Mouse (Mus musculus) CD4-positive helper T cell, adult 2 months (primary cell): ENCODE data around the gene F5.

Experiments used
- DNase-seq: peaks from one replicate; pipeline ENCODE4 v3.0.0-alpha.2; 2012; ENCODE audit warnings: low read depth, missing footprints, low spot score

F5 gene

DNA sequence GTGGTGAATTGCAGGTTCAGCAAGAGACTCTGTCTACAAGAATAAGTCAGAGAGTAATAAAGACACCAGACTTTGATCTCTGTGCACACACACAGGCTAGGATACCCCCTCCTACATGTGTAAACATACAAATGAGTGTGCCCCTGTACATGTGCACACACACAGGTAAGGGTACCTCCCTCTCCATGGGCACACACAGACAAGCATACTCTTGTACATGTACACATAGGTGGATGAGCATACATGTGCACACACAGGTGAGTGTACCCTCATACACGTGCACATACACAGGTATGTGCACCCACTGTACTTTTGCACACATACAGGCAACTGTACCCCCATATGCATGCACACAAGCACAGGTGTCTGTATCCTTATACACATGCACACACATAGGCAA is 81.8 kb downstream of the F5 start:
- DNase-seq: no peak

DNA sequence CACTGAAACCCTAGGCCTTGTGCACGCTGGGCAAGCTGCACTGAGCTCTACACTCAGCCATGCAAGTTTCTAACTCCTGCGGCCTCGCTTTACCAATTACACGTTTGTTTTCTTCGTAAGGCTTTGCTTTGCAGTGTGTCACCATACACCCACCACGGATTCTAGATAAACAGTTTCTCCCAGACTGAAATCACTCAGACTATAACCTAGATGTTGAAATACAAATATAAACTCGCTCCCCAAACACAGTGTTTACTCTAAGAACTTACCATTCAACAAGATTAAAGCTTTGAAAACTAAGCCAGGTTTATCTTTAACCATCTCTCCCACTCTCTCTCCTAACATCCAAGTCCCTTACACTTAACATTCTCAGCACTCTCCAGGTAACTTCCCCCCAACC is 83.4 kb downstream of the F5 start:
- DNase-seq: no peak

DNA sequence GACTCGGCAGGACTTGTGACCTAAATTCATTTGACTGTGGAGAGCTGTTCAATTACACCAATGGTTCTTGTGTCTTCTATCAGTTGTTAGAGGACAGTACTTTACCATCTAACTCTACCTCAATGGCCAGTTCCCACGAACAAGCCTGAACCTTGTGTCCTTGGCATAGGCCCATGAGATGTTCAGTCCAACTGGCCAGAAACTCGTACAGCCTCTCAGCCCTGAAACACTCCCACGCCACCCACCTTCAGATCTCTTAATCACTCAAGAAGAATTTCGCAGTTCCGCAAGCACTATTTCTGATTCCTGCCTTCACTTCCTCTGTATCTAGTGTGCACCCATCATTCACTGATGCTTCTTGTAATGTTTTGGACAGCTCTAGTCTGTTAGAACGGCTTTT is 84.4 kb downstream of the F5 start:
- no peak for DNase-seq

DNA sequence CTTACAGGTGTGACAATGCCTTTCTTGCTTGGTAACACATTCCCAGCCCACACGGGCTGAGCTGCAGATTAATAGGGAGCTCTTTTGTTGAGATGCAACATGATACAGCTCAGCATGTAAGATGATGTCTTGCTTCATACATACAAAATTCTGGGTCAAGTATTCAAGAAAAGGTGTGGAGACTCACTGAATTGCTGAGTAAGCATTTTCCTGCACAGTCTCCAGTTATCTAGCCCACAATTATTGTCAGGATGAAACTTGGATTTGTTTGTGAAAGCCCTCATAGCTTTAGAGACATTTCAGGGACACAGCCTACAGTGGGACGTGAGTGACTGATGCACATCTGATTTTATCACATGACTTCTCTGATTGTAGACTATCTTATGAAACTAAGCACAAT is 89.9 kb downstream of the F5 start:
- DNase-seq: no peak

DNA sequence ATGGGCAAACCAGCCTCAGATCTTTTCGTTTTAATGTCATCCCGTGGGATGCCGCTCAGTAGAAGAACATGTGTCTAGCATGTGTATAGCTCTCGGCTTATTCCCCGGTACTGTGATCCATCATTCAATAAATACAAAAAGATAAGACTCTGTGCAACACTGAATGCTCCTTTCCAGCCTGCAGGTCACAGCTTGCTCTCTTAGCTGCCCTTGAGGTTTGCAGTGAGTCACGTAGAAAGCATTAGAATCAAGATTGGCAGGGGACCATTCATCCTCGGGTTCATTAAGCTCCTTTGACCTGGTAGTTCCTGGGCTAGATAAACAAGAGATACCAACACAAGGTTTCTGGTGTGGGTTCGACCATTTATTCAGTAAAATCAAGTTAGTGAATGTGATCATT is 91.2 kb downstream of the F5 start:
- no peak for DNase-seq

DNA sequence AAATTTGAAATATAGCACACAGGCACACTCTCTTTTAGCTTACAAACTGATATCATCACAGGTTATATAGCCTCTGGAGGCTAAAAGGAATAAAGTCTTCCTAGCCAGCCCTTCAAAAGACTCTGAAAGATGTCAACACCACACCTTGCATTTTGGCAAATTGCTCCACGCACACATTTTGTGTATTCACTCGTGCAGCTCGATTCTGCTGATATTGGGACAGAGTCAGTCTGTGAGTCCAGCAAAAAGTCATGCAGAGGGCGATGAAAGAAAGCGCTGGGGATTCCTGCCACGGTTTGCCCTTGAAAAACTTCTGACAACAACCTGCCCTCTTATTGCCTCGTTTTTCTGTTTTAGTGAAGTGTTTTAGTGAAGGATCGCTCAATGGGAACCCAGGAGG is 95.8 kb downstream of the F5 start:
- no peak for DNase-seq

DNA sequence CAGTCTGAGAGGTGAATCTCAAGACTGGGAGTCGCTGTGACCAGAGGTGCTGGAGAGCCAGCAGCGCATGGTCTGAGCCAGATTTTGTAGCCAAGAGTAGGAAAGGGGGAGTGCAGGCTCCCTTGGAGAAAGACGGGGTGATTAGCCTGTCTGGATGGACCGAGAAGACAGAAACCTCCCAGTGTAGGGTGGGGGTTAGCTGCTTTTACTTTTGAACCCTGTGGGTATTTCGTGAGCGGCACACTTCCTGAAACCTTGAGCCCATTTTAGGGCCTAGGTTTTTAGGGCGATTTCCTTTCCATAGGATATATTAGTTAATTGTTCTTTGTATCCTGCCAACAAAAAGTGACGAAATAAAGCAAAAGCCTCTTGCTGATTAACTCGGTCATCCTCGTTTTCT is 96.3 kb downstream of the F5 start:
- DNase-seq: no peak

DNA sequence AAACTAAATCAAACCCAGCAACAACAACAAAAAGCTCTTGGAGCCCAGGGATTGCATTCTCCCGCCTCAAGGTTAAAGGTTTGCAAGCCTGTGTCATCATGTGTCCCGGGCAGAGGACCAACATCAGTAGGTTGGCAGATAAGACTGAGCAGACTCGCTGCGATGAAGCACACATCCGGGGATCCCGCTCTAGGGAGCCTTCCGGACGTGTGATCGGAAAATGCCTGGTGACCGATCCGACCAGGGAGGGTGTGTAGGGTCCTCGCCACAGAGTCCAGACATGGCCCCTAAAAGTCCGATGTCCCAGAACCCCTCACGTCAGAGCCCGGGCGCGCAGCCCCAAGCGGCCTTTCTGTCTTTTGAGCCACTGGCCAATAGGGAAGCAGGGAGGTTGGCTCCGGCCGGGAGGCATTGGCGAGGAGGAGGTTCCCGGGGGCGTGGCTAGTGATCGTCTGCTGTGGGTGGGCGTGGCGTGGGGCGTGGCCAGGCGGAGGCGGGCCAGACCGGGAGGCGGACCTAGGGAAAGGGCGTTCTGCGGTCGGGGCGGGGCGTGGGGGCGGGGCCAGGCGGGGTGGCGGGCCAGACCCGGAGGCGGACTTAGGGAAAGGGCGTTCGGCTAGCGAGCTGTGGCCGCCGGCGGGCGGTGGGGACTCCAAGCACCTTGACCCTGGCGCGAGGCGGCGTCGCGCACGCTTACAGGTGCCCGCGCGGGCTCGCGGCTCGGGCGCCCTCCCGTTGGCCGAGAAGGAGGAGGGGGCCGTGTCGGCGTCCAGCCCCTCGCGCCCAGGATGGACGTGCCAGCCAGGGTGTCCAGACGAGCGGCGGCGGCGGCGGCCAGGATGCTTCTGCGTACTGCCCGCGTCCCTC is 97.1 kb downstream of the F5 start, which contains the start of gene Slc19a2:
Slc19a2 (plus strand) TSS at position 582 of the 867 bp plus-strand sequence.
- peak; percentile 96 for DNase-seq

DNA sequence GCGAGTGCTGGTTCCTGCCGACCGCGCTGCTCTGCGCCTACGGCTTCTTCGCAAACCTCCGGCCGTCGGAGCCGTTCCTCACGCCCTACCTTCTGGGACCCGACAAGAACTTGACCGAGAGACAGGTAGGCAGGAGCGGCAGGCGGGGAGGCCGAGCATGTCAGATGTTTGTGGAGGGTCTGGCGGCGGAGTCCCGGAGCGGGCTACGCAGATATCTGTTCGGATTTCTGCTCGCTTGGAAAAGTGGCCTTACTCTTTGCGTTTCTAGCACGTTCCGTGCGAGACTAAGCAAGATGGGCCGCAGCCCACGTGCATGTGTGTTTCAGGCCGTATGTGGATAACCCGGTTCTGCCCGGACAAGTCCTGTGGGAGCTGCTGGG is 97.7 kb downstream of the F5 start:
- DNase-seq: no peak

DNA sequence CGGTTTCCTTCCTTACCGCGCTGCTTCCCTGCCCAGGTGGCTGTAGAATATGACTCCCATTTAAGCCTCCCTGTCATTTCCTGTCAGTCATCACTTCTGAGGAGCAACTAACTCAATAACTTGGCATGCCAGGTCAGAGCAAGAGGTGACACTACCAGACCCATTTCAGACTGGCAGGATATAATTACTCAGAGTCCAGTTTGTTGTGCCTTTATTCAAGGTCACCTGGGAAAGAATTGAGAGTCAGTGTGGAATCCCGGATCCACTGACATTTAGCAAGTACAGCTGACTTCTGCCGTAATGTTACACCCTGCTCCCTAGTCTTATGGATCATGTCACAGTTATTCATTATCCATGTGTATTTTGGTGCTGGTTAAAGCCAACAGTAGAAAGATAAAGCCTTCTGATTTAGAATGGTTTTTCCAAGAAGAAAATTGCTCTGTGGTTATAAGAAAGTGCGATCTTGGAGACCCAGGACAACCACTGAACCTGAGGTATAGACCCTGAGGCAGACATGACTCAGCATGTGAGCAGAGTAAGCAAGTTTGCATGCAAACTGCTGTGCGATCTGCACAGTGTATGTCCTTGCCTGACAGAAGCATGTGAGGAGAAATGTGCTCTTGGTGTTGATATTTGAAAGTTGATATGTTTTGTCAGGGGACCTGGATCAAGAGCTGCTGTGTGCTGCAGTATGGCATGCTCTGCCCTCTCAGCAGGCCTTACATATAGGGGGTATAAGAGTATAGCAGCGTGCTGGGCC is 98.9 kb downstream of the F5 start:
- DNase-seq: no peak

DNA sequence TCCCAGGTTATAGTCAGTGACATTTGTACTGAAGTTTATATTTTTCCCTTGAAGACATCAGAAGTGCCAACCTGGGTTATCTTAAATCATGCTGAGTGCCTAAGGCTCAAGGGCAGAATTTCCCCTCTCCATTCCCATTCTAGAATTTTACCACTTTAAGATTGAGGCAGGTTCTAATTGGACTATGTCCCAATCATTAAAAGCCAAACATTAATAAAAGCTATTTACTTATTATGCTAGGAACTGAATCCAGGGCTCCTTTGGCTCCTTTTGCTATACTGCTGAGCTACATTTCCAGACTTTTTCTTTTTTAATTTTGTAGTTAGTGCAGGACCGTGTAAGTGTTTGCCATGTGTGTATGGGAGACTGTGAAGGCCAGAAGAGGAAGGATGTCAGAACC is 99.8 kb downstream of the F5 start:
- DNase-seq: no peak

DNA sequence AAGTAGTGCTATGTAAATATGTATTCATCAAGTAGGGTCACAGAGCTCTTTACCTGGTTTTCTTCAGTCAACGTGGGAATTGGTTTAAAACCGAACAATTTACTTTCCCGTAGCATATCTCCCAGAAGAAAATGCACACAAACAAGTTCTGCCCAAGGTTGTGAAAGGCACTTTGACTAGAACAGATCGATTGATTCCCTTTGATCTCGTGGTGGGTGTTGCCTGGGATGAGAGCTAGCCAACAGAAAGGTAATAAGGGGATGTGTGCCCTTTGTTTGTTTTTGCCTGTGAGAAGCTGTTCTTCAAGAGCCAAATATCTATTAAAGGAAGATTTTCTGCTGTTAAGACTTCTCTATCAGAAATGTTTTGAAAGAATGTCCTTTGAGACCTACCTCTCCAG is 100.9 kb downstream of the F5 start:
- no peak for DNase-seq

DNA sequence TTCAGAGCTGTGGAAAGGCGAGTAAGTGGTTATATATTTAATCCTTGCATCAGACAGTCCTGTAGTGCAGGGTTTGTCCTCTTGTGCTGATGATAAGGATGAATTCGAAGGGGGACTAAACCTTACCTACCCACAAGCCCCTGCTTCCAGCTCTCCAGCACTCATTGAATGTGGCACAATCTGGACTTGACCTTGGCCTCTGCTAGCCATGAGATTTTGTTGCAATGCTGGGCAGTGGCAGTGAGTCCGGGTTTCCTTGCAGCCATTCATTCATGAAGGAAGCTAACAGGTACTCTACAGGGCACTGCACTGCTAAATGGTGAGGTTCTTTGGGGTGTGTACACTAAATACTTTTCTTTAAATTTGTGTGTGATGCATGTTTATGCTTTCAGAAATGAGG is 103.2 kb downstream of the F5 start:
- DNase-seq: no peak

DNA sequence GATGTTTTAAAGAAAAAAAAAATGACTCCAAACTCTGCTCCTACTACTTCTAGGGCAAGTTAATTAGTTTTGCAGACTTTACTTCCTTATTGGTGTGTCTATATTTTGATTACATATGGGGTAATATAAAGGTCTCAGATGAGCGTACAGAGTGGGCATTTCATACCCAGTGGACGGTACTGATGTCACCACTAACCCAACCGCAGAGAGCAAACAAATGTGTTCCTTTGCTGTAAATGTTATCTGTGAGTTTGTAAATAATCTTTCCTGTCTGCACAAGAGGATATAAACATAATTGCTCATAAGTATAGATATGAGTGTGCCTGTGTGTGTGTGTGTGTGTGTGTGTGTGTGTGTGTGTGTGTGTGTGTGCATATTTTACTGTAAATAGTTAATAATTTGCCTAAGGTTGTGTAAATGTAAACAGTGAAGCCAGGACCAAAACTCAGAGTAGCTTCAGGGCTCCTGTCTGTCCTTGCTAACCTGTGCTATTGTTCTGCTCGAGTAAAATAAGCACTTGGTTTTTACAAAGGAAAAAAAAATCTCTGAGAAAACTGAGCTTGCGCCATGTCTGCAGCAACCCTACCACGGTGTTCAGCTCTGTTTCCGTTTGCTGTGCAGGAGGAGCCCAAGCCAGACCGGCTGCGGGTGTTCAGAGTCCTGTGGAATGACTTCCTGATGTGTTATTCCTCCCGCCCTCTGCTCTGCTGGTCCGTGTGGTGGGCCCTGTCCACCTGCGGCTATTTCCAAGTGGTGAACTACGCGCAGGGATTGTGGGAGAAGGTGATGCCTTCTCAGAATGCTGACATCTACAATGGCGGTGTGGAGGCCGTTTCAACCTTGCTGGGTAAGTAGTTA is 108.8 kb downstream of the F5 start:
- DNase-seq: no peak

DNA sequence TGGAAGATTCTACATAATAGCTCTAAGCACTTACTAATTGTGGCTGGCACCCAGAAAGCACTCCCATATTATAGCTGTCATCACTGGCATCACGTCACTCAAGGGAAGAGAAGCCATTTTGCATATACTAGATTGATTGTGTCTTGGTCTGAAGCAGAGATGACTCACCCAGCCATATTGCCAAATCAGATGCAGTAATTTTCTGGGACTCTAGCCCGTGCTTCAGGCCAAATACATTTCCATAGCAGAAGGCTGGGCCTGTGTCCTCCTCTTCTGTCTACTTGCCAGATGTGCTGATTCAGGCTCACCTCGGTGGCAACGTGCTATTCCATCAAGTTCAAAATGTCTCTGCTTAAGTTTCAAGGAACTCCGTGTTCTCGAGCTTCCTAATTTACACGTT is 109.9 kb downstream of the F5 start:
- DNase-seq: no peak
